Comparison of ENCODE assay signal across 9 mouse cellular contexts in genomic region chr9:106211680-106212593, GRCm38 (mm10). TPM values are rescaled to one million over a fixed set of nuclear protein-coding genes. Genes with fewer than 3 reads are reported as not detected.
DNase-seq lines count a peak whose midpoint lies in the region; ATAC-seq and TF ChIP-seq lines count a peak whose summit lies in the region.
"Had no signal": no experiment of that assay in that cellular context is flagged by ENCODE, and none has a peak within 500 bp of the region (broad histone marks: within the 10 kb centered on the region; RNA-seq: fewer than 3 reads in every experiment).

No protein-coding gene starts in this region.

- peak overlapping the region; percentile 85 for H3K4me3 ChIP-seq in E14TG2a.4 (replicated peaks; ENCODE audit: low read length)
- peak overlapping the region; percentile 43 for H3K4me3 ChIP-seq in forebrain, embryonic 10.5 days
- peak overlapping the region; percentile 38 for H3K4me3 ChIP-seq in lung, embryonic 16.5 days (ENCODE audit: low read length)

- peak overlapping the region; percentile 85 for H3K27ac ChIP-seq in forebrain, embryonic 10.5 days
- peak overlapping the region; percentile 85 for H3K27ac ChIP-seq in lung, embryonic 16.5 days (ENCODE audit: low read length)
- H3K27ac ChIP-seq: macrophage had no signal

- peaks cover 69% of the 10 kb centered on the region for H3K4me1 ChIP-seq in E14TG2a.4 (replicated peaks; ENCODE audit: low read depth, low read length)
- H3K4me1 ChIP-seq in forebrain, embryonic 10.5 days: peaks cover 22% of the 10 kb centered on the region
- H3K4me1 ChIP-seq in lung, embryonic 16.5 days (replicated peaks; ENCODE audit: control insufficient read depth, insufficient read depth, low read length): peaks cover 15% of the 10 kb centered on the region

- peak overlapping the region; percentile 58 for H3K4me2 ChIP-seq in lung, embryonic 16.5 days (ENCODE audit: low read depth, low read length)

- ATAC-seq in lung, embryonic 16.5 days (ENCODE audit: low read depth): peak; percentile 85

- WGBS in forebrain, embryonic 10.5 days: 17% methylated on average over 37 of the region's 37 CpGs
- WGBS in lung, embryonic 16.5 days: 17% methylated on average over 37 of the region's 37 CpGs

- H3K9me3 ChIP-seq in E14TG2a.4 (ENCODE audit: low read length): no peaks in the 10 kb centered on the region
- H3K9me3 ChIP-seq in forebrain, embryonic 10.5 days: no peaks in the 10 kb centered on the region
- no peaks in the 10 kb centered on the region for H3K9me3 ChIP-seq in lung, embryonic 16.5 days (ENCODE audit: control insufficient read depth, low read length)

- peak; percentile 88 for DNase-seq in c-Kit-positive CD71-negative TER-119-negative erythroid progenitor cells, embryonic 14.5 days (ENCODE audit: low read depth)
- DNase-seq in forebrain, embryonic 10.5 days (ENCODE audit: extremely low spot score, low spot score): peak; percentile 90
- DNase-seq in heart, postnatal 10 days: peak; percentile 89 to 91
- peak; percentile 94 to 95 for DNase-seq in kidney, postnatal 4 days
- peak; percentile 89 for DNase-seq in ovary, postnatal 14 days (ENCODE audit: low spot score)
- DNase-seq in thymus, postnatal 10 days (ENCODE audit: low spot score in 2 of 2): peak; percentile 75 to 92

- peak; percentile 96 for TF ChIP-seq CTCF in E14TG2a.4 (conservative IDR thresholded peaks at IDR 0.05; ENCODE audit: low read length)

- H3K27me3 ChIP-seq in E14TG2a.4 (ENCODE audit: insufficient read depth, low read length): no peaks in the 10 kb centered on the region
- no peaks in the 10 kb centered on the region for H3K27me3 ChIP-seq in forebrain, embryonic 10.5 days (ENCODE audit: poor library complexity, severe bottlenecking)
- H3K27me3 ChIP-seq in lung, embryonic 16.5 days (ENCODE audit: control insufficient read depth, insufficient read depth, low read depth, low read length): no peaks in the 10 kb centered on the region

- peaks cover 76% of the 10 kb centered on the region for H3K36me3 ChIP-seq in E14TG2a.4 (ENCODE audit: insufficient read depth, low read length)
- H3K36me3 ChIP-seq in forebrain, embryonic 10.5 days (replicated peaks): peaks cover 51% of the 10 kb centered on the region
- peaks cover 24% of the 10 kb centered on the region for H3K36me3 ChIP-seq in lung, embryonic 16.5 days (ENCODE audit: control insufficient read depth, insufficient read depth, low read length)

- intact Hi-C loops in heart, postnatal 10 days (cut with DNase I): loop anchor here (5.0 kb wide), 2 partner anchors 40 to 65 kb away; partner anchors contain the start of gene Wdr82

- peak overlapping the region; percentile 57 for H3K9ac ChIP-seq in lung, embryonic 16.5 days (ENCODE audit: low read length)

RNA-seq across cellular contexts. Expression of gene Twf2, which starts 9.0 kb away (rescaled TPM):
- polyA plus RNA-seq in forebrain, embryonic 10.5 days (2016; fragmentation: Nextera tagmentation; extraction: Ambion mirVana): 70.9 and 71.8 TPM in 2 replicates
- total RNA-seq in heart, postnatal 10 days (2021): 100 to 1,000 TPM; 112 to 132 TPM
- polyA plus RNA-seq in lung, embryonic 16.5 days (2015; fragmentation: Nextera tagmentation; extraction: Ambion mirVana): 69.8 and 69.9 TPM in 2 replicates

RNA-seq across cellular contexts. Expression of gene Tlr9, which starts 10.5 kb away (rescaled TPM):
- polyA plus RNA-seq in forebrain, embryonic 10.5 days (2016; fragmentation: Nextera tagmentation; extraction: Ambion mirVana): 0.04 TPM in 1 of 2 replicates, not detected in the other
- under 1 TPM; 0.72 to 0.79 TPM for total RNA-seq in heart, postnatal 10 days (2021)
- polyA plus RNA-seq in lung, embryonic 16.5 days (2015; fragmentation: Nextera tagmentation; extraction: Ambion mirVana): 0.11 TPM in 1 of 2 replicates, not detected in the other

RNA-seq across cellular contexts. Expression of gene Ppm1m, which starts 12.4 kb away (rescaled TPM):
- polyA plus RNA-seq in forebrain, embryonic 10.5 days (2016; fragmentation: Nextera tagmentation; extraction: Ambion mirVana): 42.0 and 50.7 TPM in 2 replicates
- 10 to 100 TPM; 15.4 to 19.5 TPM for total RNA-seq in heart, postnatal 10 days (2021)
- polyA plus RNA-seq in lung, embryonic 16.5 days (2015; fragmentation: Nextera tagmentation; extraction: Ambion mirVana): 53.1 and 56.7 TPM in 2 replicates

RNA-seq across cellular contexts. Expression of gene Alas1, which starts 36.5 kb away (rescaled TPM):
- 74.2 and 75.2 TPM in 2 replicates for polyA plus RNA-seq in forebrain, embryonic 10.5 days (2016; fragmentation: Nextera tagmentation; extraction: Ambion mirVana)
- 100 to 1,000 TPM; 492 to 534 TPM for total RNA-seq in heart, postnatal 10 days (2021)
- 139 and 145 TPM in 2 replicates for polyA plus RNA-seq in lung, embryonic 16.5 days (2015; fragmentation: Nextera tagmentation; extraction: Ambion mirVana)

RNA-seq across cellular contexts. Expression of gene Wdr82, which starts 41.2 kb away (rescaled TPM):
- 28.3 and 30.2 TPM in 2 replicates for polyA plus RNA-seq in forebrain, embryonic 10.5 days (2016; fragmentation: Nextera tagmentation; extraction: Ambion mirVana)
- 10 to 100 TPM; 72.2 to 81.4 TPM for total RNA-seq in heart, postnatal 10 days (2021)
- 16.3 and 17.5 TPM in 2 replicates for polyA plus RNA-seq in lung, embryonic 16.5 days (2015; fragmentation: Nextera tagmentation; extraction: Ambion mirVana)

Comparison
In these comparisons a context has a peak if more than half of its experiments do, and no peak if none do; other contexts are left out.
1. Peak in every context shown above with its lines: DNase-seq, ATAC-seq, H3K4me3 ChIP-seq and H3K27ac ChIP-seq.